Comparison of ENCODE assay signal across 16 mouse cellular contexts in the genomic region with DNA sequence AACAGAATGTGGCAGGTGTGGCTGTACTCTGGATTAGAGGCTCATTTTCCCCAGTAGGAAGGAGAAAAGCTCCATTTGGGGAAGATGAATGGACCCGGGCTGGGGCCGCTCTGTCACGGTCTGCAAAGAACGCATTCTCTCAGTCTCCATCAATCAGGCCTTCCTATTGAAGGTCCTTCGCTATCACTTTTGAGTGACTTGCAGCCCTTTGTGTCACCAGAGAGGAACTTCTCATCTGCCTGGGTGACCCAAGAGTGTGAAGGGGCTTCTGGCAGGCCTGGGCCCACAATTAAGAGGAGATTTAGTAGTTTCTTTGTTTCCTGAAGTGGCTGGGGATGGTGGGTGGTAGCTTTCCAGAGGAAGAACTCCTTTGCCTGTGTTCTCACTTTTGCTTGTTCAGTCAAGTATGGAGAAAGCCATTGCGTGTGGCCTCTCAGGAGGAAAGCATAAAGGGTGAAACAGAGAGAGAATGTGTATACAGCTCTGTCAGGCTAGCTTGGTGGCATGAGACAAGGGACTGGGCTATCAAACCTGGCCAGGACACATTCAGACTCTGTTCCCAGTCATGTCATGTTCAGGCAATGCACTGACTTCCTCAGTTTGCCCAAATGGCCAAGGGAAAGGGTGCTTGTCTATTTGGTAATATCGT.
DNase-seq lines count a peak whose midpoint lies in the region; ATAC-seq and TF ChIP-seq lines count a peak whose summit lies in the region.
"Had no signal": no experiment of that assay in that cellular context is flagged by ENCODE, and none has a peak within 500 bp of the region (broad histone marks: within the 10 kb centered on the region; RNA-seq: fewer than 3 reads in every experiment).

No protein-coding gene starts in this region.

- peak; percentile 86 for DNase-seq in midbrain, embryonic 11.5 days (ENCODE audit: low spot score, missing footprints)
- DNase-seq in midbrain, postnatal 0 days (ENCODE audit: low spot score), result no peak
- peak; percentile 25 for DNase-seq in embryonic facial prominence, embryonic 11.5 days (ENCODE audit: low spot score)
- no peak for DNase-seq in heart, adult 8-10 months (ENCODE audit: low spot score)
- no peak for DNase-seq in kidney, postnatal 4 days
- no peak for DNase-seq in left cerebral cortex, adult 2 months (ENCODE audit: extremely low spot score in 1 of 2, low spot score in 2 of 2)
- DNase-seq: gastrocnemius, postnatal 10 days; heart, adult 2 months; kidney, adult 9 months; kidney, postnatal 36 days; left cerebral cortex, postnatal 4 days; lung, adult 18-20 months; right cerebral cortex, adult 18-20 months had no signal

- no peak overlapping the region for H3K27ac ChIP-seq in midbrain, embryonic 11.5 days (ENCODE audit: low read depth, low read length)
- H3K27ac ChIP-seq in midbrain, postnatal 0 days (ENCODE audit: low read depth, low read length), result no peak overlapping the region
- H3K27ac ChIP-seq in embryonic facial prominence, embryonic 11.5 days (replicated peaks; ENCODE audit: low read depth, low read length), result no peak overlapping the region
- no peak overlapping the region for H3K27ac ChIP-seq in midbrain, embryonic 13.5 days
- no peak overlapping the region for H3K27ac ChIP-seq in neural tube, embryonic 15.5 days (replicated peaks)
- H3K27ac ChIP-seq in left cerebral cortex, adult 2 months, result no peak overlapping the region
- H3K27ac ChIP-seq: heart, adult 2 months had no signal

- intact Hi-C loops in left cerebral cortex, adult 2 months (cut with DNase I), result no loop called here

- H3K4me2 ChIP-seq in midbrain, embryonic 11.5 days, result no peak overlapping the region
- H3K4me2 ChIP-seq in midbrain, postnatal 0 days (ENCODE audit: low read depth, low read length, poor library complexity, severe bottlenecking), result no peak overlapping the region
- H3K4me2 ChIP-seq in embryonic facial prominence, embryonic 11.5 days (ENCODE audit: low read depth, low read length), result no peak overlapping the region
- H3K4me2 ChIP-seq in midbrain, embryonic 13.5 days (replicated peaks), result no peak overlapping the region
- H3K4me2 ChIP-seq in neural tube, embryonic 15.5 days, result no peak overlapping the region

- WGBS in midbrain, embryonic 11.5 days, result 15% methylated on average over 7 of the region's 7 CpGs
- 40% methylated on average over 7 of the region's 7 CpGs for WGBS in midbrain, postnatal 0 days
- WGBS in embryonic facial prominence, embryonic 11.5 days, result 47% methylated on average over 7 of the region's 7 CpGs
- 20% methylated on average over 7 of the region's 7 CpGs for WGBS in midbrain, embryonic 13.5 days
- WGBS in neural tube, embryonic 15.5 days, result 18% methylated on average over 7 of the region's 7 CpGs

- ATAC-seq in midbrain, embryonic 11.5 days (ENCODE audit: low FRiP score), result peak; percentile 82
- ATAC-seq in midbrain, postnatal 0 days (ENCODE audit: low FRiP score), result no peak
- ATAC-seq in embryonic facial prominence, embryonic 11.5 days (replicated peaks; ENCODE audit: insufficient number of reproducible peaks, low FRiP score, low TSS enrichment, low read depth), result peak; percentile 56; the same call in 1 of the 2 replicates
- peak; percentile 70 for ATAC-seq in midbrain, embryonic 13.5 days
- peak; percentile 55 for ATAC-seq in neural tube, embryonic 15.5 days (ENCODE audit: low FRiP score)

- no peaks in the 10 kb centered on the region for H3K9me3 ChIP-seq in midbrain, embryonic 11.5 days (ENCODE audit: control insufficient read depth, low read length)
- no peaks in the 10 kb centered on the region for H3K9me3 ChIP-seq in midbrain, postnatal 0 days (ENCODE audit: low read length)
- no peaks in the 10 kb centered on the region for H3K9me3 ChIP-seq in embryonic facial prominence, embryonic 11.5 days (replicated peaks; ENCODE audit: control insufficient read depth, low read length)
- H3K9me3 ChIP-seq in midbrain, embryonic 13.5 days, result no peaks in the 10 kb centered on the region
- no peaks in the 10 kb centered on the region for H3K9me3 ChIP-seq in neural tube, embryonic 15.5 days (replicated peaks)
- H3K9me3 ChIP-seq: G1E had no signal

- peaks cover 8% of the 10 kb centered on the region; the same call in 1 of the 2 replicates for H3K27me3 ChIP-seq in midbrain, embryonic 11.5 days (ENCODE audit: control insufficient read depth, insufficient read depth, low read length)
- H3K27me3 ChIP-seq in midbrain, postnatal 0 days (ENCODE audit: insufficient read depth, low read length), result no peaks in the 10 kb centered on the region
- no peaks in the 10 kb centered on the region for H3K27me3 ChIP-seq in embryonic facial prominence, embryonic 11.5 days (ENCODE audit: control insufficient read depth, insufficient read depth, low read length)
- peaks cover 37% of the 10 kb centered on the region for H3K27me3 ChIP-seq in midbrain, embryonic 13.5 days
- H3K27me3 ChIP-seq in neural tube, embryonic 15.5 days (replicated peaks), result peaks cover 16% of the 10 kb centered on the region

- H3K36me3 ChIP-seq in midbrain, embryonic 11.5 days (ENCODE audit: control insufficient read depth, insufficient read depth, low read length), result no peaks in the 10 kb centered on the region
- no peaks in the 10 kb centered on the region for H3K36me3 ChIP-seq in midbrain, postnatal 0 days (ENCODE audit: insufficient read depth, low read length)
- no peaks in the 10 kb centered on the region for H3K36me3 ChIP-seq in embryonic facial prominence, embryonic 11.5 days (replicated peaks; ENCODE audit: control insufficient read depth, insufficient read depth, low read depth, low read length)
- H3K36me3 ChIP-seq in midbrain, embryonic 13.5 days, result no peaks in the 10 kb centered on the region
- H3K36me3 ChIP-seq in neural tube, embryonic 15.5 days, result no peaks in the 10 kb centered on the region
- H3K36me3 ChIP-seq: G1E had no signal

- no peak for TF ChIP-seq CTCF in midbrain, postnatal 0 days (IDR thresholded peaks at IDR 0.05)
- no peak for TF ChIP-seq CTCF in left cerebral cortex, adult 2 months (IDR thresholded peaks at IDR 0.05)

- H3K4me3 ChIP-seq in midbrain, embryonic 11.5 days (ENCODE audit: low read depth, low read length), result no peak overlapping the region
- no peak overlapping the region for H3K4me3 ChIP-seq in midbrain, postnatal 0 days (ENCODE audit: low read depth, low read length)
- H3K4me3 ChIP-seq in embryonic facial prominence, embryonic 11.5 days (ENCODE audit: low read depth, low read length), result no peak overlapping the region
- no peak overlapping the region for H3K4me3 ChIP-seq in midbrain, embryonic 13.5 days (replicated peaks)
- no peak overlapping the region for H3K4me3 ChIP-seq in neural tube, embryonic 15.5 days (replicated peaks)
- H3K4me3 ChIP-seq in left cerebral cortex, adult 2 months, result no peak overlapping the region
- H3K4me3 ChIP-seq: heart, adult 2 months had no signal

- H3K9ac ChIP-seq in midbrain, embryonic 11.5 days (ENCODE audit: low read length), result no peak overlapping the region
- no peak overlapping the region for H3K9ac ChIP-seq in midbrain, postnatal 0 days (replicated peaks; ENCODE audit: low read length, poor library complexity, severe bottlenecking)
- no peak overlapping the region for H3K9ac ChIP-seq in embryonic facial prominence, embryonic 11.5 days (replicated peaks; ENCODE audit: low read length)
- no peak overlapping the region for H3K9ac ChIP-seq in midbrain, embryonic 13.5 days (replicated peaks)
- no peak overlapping the region for H3K9ac ChIP-seq in neural tube, embryonic 15.5 days (replicated peaks)

- H3K4me1 ChIP-seq in midbrain, embryonic 11.5 days (ENCODE audit: control insufficient read depth, insufficient read depth, low read length), result no peaks in the 10 kb centered on the region
- no peaks in the 10 kb centered on the region for H3K4me1 ChIP-seq in midbrain, postnatal 0 days (ENCODE audit: insufficient read depth, low read length)
- no peaks in the 10 kb centered on the region for H3K4me1 ChIP-seq in embryonic facial prominence, embryonic 11.5 days (ENCODE audit: control insufficient read depth, insufficient read depth, low read length)
- H3K4me1 ChIP-seq in midbrain, embryonic 13.5 days (replicated peaks), result peaks cover 10% of the 10 kb centered on the region
- no peaks in the 10 kb centered on the region for H3K4me1 ChIP-seq in neural tube, embryonic 15.5 days

Comparison
In these comparisons a context has a peak if more than half of its experiments do, and no peak if none do; other contexts are left out.
1. DNase-seq: peak in midbrain, embryonic 11.5 days (single experiment) and embryonic facial prominence, embryonic 11.5 days (single experiment); none in midbrain, postnatal 0 days (single experiment), heart, adult 8-10 months (single experiment), kidney, postnatal 4 days (0 of 2) and left cerebral cortex, adult 2 months (0 of 2).